Mouse (Mus musculus): ENCODE measurements around the gene Gpr107.

Gene Gpr107

GRCm38 (mm10) chr2:31201851-31202250 is 49.7 kb downstream of the Gpr107 start:
- no peak for DNase-seq

GRCm38 (mm10) chr2:31202357-31202756 is 50.2 kb downstream of the Gpr107 start:
- no peak for DNase-seq

DNA sequence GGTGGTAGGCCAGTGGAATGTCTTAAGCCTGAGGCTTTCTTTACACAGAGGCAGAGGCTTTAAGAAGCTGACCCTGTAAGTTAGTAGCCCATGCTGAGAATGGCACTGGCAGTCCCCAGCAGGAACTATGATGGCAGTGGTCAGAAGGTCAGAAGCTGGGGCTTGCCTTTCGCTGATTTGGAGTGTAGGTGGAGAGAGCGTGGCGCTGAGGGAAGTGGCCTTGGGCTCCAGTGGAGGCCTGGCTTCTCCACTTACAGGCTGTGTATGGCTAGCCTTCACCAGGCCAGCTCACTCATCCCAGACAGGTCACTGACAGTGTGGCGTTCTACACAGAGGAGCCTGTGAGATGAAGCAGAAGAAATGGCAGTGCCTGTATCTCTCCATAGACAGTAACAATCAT is 50.8 kb downstream of the Gpr107 start:
- DNase-seq = no peak

GRCm38 (mm10) chr2:31204677-31205076 is 52.6 kb downstream of the Gpr107 start:
- DNase-seq = no peak

DNA sequence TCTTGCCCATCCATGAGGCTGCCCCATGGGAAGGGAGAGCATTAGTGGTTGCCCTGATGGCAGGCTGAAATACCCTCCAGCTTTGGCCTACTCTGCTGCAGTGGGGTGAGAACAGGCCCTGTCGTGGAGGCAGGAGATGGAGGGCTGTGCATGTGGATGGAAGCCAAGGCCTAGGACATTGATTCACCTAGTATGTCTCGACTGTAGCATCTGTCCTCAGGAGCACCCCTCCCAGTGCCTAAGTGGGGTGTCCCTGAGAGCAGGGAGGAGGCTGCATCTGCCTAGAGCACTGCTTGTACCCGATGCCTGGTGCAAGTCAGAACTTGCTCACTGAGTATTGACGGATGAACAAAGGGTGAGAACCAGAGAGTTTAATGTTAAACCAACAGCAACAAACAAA is 54.1 kb downstream of the Gpr107 start:
- DNase-seq = no peak

- DNase-seq = no peak
Observed at GRCm38 (mm10) chr2:31206882-31207281, 54.8 kb downstream of the Gpr107 start.

- no peak for DNase-seq
Observed at GRCm38 (mm10) chr2:31208544-31209142, 56.5 kb downstream of the Gpr107 start.

DNA sequence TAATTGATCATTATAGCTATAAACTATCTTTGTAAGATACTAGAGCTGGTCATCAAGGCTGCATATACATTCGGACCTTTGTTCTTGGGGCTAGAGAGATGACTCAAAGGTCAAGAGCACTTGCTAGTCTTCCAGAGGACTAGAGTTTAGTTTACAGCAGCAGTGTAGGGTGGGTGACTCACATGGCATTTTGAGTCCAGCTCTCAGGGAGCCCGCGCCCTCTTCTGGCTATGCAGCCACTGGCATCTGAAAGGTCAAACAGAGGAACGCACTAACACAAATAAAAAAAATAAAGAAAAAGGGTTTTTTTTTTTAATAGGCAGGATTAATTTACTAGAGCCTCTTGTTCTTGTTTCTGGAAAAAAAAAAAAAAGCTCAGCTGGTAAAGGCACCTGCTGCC is 57.4 kb downstream of the Gpr107 start:
- peak in 1 of 2 experiments; percentile 60 for DNase-seq

- DNase-seq = no peak
Observed at GRCm38 (mm10) chr2:31210144-31210847, 58.2 kb downstream of the Gpr107 start.

- DNase-seq = no peak
Observed at GRCm38 (mm10) chr2:31211204-31211603, 59.1 kb downstream of the Gpr107 start.

DNA sequence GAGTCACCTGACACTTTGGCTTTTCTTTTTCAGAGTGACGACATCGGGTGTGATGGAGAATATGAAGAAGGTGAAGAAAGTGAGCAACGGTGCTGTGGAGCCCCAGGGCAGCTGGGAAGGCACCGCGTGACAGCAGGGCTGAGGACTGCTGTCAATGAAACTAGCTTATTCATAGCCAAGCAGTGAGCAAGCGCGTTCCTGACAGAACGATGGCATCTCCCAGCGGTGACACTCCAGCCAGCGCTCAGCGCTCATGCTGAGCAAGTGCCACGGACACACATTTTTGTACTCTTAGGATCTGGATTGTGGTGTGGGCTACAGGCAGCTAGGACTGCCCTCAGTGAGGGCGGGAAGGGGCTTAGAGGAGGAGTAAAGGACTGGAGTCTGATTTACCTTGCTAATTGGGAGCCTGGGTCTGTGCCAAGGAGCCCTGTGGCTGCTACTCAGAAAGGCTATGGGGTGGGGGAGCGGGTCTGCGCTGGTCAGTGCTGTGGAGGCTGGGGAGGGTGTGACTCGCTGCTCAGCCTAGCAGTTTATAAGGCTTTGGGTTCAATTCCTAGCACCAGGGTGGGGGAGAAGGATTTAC is 62.2 kb downstream of the Gpr107 start:
- DNase-seq = peak in 1 of 2 experiments; percentile 53

DNA sequence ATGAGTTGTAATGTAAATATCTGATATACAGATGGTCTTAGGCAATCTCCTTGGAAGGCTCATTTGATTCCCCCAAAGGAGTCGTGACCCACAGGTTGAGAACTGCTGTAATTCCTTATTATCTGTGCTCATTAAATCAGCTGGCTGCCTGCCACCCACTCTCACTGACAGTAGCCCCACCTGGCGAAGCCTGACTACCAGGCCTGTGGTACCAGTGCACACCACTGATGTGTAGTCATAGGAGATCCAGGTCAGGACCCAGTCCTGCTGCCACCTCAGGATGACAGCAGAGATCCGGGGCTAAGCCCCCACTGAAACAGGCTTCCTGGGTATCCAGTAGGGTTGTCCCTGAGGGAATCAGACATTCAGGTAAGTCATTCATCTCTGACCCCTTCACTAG is 66.5 kb downstream of the Gpr107 start:
- DNase-seq = peak in 1 of 2 experiments; percentile 57

DNA sequence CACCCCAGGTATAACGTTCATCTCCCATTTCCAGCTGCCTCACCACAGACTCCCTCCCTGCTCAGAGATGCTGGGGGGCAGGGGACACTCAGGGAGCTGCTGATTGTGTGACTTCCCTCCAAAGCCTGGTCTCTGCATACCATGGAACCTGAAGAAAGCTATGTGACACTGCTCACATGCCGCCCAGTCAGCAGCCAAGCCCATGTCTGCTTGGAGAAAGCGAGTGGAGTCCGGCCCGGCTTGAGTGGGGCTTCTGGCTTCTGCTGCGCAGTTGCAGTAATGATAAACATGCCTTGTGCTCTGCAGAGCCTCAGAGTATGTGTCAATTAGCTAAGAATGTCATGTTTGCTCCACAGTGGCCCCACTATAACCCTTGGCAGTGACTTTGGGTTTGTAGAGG is 67.4 kb downstream of the Gpr107 start:
- DNase-seq = no peak

- no peak for DNase-seq
Observed at GRCm38 (mm10) chr2:31220844-31221243, 68.7 kb downstream of the Gpr107 start.

DNA sequence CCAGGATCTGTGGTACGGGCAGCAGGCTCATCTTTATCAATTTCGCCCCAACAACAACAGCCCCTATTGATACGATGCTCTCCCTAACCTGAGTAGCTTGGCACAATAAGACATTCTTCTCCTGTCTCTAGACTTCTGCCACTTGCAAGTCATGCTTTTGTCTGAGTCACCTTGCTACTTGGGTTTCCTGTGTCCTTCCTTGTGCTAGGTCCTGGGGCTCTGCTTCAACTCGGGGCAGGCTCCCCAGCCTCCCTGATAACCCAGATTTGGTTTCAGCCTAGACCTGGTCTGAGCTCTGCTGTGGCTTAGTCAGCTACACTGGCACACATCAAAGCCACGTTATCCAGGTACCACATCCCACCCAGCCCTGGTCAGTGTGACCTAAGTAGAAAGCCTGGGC is 69.5 kb downstream of the Gpr107 start:
- no peak for DNase-seq

DNA sequence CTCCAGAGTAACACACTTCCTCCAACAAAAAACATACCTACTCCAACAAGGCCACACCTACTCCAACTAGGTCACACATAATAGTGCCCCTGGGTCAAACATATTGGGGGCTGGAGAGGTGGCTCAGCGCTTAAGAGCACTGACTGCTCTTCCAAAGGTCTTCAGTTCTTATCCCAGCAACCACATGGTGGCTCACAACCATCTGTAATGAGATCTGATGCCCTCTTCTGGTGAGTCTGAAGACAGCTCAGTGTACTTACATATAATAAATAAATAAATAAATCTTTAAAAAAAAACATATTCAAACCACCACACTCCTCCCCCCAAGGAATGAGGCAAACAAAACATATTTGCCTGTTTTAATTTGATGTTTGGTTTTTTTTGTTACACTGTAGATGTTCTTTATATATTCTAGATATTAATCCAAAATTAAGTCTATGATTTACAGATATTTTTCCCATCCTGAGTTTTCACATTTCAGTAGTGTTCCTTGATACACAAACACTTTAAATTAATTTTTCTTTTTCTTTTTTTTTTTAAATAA is 76.7 kb downstream of the Gpr107 start:
- no peak for DNase-seq

- DNase-seq = peak; percentile 39 to 60
Observed at GRCm38 (mm10) chr2:31239203-31239696, 87.1 kb downstream of the Gpr107 start.

DNA sequence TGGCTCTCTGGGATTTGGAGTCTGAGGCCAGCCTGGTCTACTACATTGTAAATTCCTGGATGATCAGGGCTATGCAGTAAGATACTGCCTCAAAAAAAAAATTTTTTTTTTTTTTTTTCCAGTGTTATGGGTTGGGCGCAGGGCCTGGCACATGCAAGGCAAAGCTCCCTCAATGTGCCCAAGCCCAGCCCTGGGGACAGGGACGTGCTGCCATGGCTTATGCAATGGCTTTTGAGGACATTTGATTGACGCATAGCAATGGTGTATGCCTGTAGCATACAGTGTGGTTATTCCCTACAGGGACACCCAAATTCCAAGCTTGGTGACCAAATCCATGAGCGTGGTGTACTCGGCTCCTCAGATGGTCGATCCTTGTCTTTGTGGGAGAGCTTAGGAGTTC is 87.7 kb downstream of the Gpr107 start:
- no peak for DNase-seq

DNA sequence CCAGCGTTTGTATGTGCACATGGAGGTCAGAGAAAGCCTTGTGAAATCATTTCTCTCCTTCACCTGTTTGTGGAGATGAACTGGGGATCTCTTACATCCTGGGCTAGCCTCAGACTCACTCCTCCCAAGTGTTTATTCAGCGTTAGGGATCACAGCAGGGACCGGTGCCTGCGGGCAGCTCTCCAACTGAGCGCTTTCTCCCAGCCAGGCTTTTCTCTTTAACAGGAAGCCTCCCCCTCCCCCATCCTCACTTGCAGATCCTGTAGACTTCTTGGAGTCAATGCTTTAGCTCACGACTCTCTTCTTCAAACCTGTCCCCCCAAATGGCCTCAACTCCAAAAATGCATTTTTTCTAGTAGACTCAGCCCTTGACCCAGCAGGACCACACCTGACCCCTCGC is 89.5 kb downstream of the Gpr107 start:
- peak in 1 of 2 experiments; percentile 54 for DNase-seq

- DNase-seq = peak; percentile 40 to 55
Observed at GRCm38 (mm10) chr2:31244216-31244615, 92.1 kb downstream of the Gpr107 start.

- peak in 1 of 2 experiments; percentile 54 for DNase-seq
Observed at GRCm38 (mm10) chr2:31245051-31245450, 92.9 kb downstream of the Gpr107 start.

DNA sequence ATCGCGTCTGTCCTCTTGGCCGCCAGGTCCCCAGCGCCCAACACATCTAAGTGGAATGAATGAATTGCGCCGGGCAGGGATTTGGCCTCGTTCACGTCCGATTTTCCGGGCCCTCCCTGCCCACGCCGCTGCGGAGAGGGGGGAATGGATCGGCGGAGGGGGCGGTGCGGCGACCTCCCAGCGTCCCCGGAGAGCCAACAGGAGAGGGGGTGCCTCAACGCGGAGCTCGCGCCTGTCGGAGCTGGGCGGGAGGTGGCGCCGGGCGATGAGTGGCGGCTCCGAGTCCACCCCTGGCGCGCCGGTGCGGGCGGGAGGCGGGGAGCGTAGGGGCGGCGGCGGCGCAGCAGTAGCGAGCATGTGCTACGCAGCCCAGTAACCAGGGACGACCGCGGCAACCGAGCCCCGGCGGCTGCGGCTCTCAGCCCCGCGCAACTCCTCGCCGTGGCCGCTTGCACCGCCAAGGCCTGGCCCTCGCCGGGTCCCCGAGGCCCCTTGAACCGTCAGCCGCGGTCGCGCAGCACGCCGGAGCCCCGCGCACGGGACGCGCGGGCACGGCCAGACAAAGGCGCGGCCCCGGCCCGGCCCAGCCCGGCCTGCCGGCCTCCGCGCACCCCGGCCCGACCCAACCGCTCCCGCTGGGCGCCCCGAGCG is 93.5 kb downstream of the Gpr107 start, which contains the start of gene Ncs1:
TSS of gene Ncs1 (plus strand) at position 333 of the 651 bp plus-strand sequence.
- peak; percentile 79 to 86 for DNase-seq
